Mouse (Mus musculus): ENCODE results near the gene Nf2.
A peak's percentile ranks its signal among the peaks of the same experiment; 100 is the strongest.

DNA sequence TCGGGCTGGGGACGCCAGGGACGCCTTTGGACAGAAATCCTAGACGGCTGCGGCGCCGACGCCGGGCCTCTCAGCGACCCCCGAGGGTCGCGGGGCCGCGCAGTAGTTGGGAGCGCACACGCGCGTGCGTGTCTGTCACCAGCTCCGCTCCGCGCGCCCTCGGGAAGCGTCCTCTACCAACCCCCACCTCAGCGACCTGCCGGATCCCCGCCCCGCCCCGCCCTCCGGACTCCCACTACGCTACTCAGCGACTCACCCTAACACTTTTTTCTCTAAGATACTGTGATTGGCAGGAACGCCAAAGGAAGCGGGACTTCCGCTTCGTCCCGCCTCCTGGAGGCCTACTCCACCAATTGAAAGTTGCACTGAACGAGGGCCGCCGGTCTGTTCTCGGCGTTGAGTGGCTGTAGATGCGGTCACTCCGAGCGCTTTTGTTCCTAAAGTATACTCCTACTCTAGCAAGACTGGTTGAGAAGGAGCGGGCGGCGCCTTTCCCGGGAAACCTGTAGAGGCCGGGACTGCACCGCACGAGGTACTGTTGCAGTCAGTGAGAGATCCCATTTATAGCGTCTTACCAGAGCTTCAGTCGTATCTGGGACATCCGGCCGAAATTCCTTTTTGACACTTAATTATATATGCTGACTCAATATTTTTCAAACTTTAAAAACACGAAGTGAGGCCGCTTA, at the start of gene Nf2:
- TF ChIP-seq CTCF (conservative IDR thresholded peaks at IDR 0.05; ENCODE audit: insufficient read depth, insufficient read length, low read depth, low read length) (no peak), POLR2A (IDR thresholded peaks at IDR 0.05; ENCODE audit: low read depth, low read length) (peak; percentile 58)
